Mouse (Mus musculus) frontal cortex, adult 2 months (tissue): Measurements from ENCODE around the gene Pm20d1. TPM values are rescaled to one million over a fixed set of nuclear protein-coding genes. Genes with fewer than 3 reads are reported as not detected.

Experiments used
- DNase-seq, 2 experiments: peaks; one replicate each; pipeline ENCODE4 v3.0.0; 2022; ENCODE audit warnings: low spot score in 1 of 2; ENCODE audit errors: extremely low spot score in 1 of 2
- polyA plus RNA-seq: library from polyadenylated mRNA; depleted of rRNA; stranded (reverse); fragments of >200 nt; gene quantifications from 2 replicates; pipeline ENCODE4 v1.2.3, GENCODE M21; 2012; rRNA removed

The Pm20d1 gene
- polyA plus RNA-seq: 2.3 and 2.5 TPM in 2 replicates

DNA sequence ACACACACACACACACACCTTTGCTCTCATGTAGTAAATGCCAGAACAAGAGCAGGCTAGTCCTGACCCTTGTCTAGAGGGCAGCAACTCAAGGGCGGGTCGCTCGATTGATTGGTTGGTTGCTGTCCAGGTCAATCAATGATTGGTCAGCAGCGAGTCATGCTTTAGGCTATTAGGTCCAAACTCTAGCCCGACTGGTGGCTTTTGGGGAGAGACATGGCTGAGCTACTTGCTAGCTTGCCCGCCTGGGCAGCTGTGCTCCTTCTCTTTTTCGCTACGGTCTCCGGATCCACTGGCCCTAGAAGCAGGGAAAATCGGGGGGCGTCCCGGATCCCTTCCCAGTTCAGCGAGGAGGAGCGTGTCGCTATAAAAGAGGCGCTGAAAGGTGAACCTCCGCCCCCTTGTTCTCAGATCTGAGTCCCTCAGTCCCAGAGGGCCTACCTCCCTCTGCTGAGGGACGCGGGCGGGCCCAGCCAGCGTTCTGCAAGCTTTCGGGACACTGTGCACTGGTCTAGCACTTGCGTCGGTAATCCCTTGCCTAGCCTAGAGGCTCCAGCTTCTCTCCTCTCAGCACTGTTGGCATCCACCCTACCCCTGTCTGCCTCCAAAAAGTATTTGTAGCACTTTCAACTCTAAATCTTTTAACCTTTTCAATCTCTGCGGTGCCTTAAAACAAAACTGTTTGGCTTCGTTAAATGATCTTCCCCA, at the start of gene Pm20d1:
TSS of gene Pm20d1 (plus strand) at position 180 of the 708 bp plus-strand sequence.
- DNase-seq: peak in 1 of 2 experiments; percentile 26

DNA sequence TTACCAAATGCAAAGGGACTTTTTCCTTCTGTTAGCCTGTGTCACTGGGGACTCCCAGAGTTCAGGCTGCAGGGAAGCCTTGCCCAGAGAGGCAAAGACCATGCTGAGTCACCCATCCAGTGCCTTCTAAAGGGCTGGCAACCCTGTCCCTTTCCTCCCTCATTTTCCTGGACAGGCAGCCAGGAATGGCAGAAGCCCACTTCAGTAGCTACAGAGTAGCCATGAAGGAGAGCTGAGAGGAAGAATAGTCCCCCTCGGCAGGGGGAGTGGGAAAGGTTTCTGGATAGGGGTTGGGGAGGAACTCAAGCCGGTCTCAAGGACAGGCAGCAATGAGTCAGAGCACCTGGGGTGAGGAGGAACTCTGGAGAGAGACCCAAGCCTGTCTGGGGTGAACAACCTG, 49.4 kb upstream of the Pm20d1 start:
- no peak for DNase-seq

DNA sequence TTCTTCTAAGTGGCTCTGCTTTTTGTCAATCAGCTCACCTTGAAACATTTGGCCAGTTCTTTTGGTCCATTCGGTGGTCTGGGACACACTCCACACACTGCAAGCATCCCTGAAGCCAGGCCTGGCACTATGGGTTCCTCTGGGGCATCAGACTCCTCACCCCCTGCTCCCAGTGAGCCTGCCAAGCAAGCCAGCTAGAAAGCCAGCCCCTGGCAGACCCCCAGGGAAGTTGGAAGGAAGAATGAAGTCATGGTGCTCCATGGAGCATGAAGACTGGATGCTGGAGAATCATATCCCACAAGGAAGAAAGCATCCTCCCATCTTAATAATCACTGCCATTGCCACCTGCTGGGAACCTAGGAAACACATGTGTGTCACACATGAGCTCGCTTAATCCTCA, 48.5 kb upstream of the Pm20d1 start:
- DNase-seq: no peak

DNA sequence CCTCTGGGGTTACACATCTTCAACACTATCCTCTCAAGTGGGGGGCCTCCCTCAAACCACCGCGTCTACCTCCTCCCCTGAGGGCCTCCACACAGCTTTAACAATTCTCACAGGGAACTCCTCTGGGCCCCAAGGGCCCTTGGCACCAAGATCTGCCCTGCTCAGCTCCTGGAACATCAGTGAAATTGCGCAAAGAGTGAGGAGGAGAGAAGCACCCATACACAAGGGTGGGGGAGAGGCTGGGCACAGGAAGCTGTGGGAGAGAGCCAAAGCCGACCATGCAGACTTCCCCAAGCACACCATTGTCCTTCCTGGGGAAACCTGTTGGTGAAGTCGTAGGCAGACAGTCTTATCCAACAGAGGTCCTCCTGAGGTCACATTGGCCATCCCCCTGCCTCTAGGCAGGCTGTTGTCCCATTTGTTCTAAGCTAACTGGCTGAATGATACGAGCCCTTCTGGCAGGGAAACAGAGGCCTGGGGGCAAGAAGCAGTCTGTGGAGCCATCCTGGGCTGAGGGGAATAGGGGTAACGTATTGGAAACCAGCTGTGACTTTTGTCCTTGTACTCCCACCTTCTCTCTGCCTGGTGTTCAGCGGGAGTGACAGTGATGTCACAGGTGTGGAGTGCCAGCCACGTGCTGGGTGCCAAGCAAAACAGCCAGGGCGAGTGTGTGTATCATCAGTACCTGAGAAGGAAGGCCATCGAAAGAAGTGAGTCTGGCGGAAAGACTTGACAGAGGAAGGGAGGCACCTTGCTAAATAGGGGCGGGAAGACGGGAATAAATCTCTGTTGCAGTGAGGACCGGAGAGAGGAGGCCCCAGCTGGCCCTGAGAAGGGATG, 47.3 kb upstream of the Pm20d1 start:
- DNase-seq: no peak

DNA sequence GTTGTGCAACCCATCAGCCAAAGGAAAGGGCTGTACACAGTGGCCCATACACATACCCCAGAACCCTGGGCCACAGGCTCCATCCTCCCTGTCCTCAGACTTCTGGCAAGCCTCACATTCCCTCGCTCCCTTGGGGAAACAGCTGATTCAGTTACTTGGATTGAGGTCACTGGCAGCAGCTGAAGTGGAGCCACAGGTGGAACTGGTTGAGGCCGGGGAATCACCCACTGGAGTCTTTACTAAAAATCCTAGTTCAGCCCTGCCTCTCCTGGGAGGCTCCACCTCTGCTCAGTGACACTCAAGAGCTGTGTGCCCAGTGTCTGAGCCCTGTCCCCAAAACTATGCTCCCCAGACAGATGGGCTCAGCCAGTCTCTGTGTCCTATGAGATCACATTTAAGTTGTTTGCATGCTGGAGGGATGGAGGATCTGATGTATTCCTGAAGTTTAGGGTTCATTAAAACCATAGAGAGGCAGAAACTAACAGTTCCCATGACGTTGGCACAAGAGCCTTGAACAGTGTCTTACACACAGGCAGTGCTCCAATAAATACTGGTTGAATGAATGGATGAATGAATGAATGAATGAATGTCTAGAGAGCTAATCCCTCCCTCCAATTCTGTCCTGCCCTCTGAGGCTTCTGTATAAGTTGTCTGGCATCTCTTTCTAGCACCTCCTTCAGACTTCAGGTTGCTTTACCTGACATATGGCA, 45.8 kb upstream of the Pm20d1 start:
- DNase-seq: no peak

DNA sequence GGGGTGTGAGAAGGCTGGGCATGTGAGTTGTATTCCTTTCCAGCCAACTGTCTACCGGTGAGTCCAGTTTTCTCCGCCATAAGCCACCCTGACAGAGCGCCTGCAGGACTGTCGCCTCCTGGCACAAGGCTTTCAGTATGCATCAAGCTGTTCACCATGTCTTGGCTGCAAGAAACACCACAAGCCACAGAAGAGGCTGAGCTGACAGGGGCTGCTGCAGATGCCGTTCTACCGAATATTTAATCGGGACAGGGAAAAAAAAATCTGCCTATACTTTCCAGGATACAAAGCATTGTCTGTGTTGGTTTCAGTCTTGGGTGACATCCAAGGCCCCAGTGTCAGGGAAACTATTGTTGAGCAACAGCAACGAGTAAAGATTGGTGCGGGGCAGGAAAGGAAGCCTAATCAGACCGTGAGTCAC, 45.3 kb upstream of the Pm20d1 start:
- no peak for DNase-seq

DNA sequence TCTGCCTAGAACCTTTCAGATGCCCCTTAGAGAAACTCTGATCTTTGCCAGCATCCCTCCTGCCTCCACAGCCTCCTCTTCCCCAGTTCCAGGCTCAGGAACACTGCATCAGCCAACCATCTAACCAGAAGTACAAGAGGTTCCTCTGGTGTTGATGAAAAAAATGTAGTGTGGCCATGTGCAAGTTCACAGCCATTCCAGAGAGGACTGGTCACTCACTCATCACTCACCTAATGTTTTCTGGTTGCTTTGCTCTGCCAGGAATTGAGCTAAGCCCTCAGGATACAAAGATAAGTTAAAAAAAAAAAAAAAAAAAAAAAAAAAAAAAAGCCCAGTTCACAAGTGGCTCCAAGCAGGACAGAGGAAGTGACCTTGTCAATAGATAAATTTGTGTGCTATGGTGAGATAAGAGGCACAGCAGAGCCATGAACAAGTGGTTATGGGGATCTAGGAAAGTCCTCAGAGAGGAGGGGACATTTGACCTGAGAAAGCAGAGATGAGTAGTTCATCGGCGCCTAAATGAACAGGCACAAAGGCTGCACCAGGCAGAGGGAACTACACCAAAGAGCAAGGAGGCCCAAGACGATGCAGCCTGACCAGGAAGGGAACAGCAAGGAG, 42.9 kb upstream of the Pm20d1 start:
- no peak for DNase-seq

DNA sequence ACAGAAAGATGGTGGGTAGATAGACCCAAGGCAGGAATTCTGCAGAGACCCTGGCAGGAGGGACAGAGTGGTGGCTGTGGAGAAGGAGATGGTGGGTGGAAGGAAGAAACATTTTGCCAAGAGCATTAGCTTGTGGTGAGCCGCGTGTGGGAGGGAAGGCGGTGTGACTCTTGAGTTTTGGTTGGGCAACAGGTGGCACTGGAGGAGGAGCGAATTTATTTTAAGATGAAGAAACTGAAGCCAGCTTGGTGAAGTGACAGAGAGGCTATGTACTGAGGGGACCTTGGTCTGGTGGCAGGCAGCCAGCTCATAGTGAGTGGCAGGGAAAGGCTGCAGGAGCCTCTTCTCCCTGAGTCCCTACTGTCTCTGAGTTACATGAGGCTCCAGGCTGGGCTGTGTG, 42.3 kb upstream of the Pm20d1 start:
- peak; percentile 76 to 81 for DNase-seq

DNA sequence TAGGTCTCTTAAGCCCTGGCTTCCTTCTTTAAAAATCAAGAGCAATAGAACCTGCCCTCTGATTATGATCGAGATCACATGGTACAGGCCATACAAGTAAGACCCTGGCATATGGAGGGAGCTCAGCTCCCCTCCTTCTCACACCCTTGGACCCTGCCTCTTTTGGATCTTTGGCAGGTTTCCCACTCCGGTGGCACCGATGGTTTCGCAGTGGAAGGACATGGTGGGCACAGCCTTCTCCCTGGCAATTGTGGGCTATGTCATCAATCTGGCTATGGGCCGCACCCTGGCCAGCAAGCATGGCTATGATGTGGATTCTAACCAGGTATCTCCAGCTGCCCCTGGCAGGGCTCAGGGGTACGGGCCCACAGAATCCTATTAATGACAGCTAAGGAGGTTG, 40.0 kb upstream of the Pm20d1 start:
- DNase-seq: no peak

DNA sequence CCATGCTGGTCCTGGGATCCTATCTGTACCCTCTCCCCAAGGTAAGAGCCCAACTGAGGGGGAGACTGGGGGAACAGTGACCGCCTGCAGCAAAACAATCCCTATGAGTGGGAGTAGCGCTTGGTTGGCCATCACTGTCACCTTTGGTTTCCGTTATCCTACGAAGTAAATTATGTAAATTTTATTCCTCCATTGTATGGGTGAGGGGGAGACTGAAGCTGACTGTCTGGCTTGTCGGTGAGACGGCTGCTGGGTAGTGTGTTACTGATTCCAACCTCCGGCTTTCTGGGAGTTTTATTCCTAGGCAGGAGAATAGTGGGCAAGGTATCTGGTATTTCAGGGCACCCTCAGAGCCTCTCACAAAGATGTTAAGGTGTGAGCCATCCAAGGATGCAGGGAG, 38.4 kb upstream of the Pm20d1 start:
- no peak for DNase-seq

DNA sequence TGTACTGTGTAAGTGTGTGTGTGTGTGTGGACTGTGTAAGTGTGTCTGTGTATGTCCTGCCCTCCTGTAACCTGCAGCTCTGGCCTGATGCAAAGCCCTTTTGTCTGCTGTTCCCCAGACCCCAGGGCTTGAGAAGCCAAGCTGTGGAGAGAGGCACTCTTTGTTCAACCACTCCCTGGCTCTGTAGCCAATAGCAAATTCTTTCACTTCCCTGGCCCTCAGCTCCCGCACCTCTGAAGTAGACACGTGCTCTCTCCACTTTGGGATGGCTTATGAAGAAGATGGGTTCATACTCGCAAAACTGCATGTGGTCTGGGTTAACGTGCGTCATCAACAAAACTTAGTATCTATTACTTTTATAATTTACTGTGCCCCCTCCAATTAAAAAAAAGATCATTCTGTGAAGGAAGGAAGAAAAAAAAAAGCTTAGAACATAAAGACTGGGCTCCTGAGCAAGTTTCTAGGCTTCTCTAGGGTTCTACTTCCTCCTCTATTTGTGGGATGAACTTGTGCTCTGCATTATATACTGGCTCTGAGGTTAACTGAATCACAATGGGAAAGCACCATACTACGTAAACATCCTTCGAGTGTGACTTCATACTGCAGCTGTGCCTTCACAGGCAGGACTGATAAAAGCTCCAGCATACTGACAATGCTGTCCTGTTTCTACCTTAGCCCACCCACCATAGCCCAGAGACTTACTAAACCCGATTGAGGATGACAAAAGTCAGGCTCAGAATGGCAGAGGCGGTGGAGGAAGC, 37.3 kb upstream of the Pm20d1 start:
- no peak for DNase-seq

DNA sequence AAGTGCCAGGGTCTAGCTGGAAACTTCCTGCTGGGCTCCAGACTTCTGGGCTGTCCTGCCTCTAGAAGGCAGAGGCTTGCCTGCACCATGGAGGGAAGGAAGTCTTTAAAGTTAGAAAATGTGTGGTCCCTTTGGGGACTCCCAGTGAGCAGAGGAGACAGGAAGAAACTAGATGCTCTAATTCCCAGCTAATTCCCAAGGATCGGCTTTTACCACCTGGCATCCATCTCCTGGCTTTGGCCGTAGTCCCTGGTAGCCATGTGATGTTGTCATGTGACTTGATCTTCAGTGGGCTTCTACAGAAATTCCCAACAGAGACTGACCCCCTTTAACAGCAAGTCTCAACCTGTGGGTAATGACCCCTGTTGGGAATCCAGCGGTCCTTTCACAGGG, 36.8 kb upstream of the Pm20d1 start:
- DNase-seq: no peak

DNA sequence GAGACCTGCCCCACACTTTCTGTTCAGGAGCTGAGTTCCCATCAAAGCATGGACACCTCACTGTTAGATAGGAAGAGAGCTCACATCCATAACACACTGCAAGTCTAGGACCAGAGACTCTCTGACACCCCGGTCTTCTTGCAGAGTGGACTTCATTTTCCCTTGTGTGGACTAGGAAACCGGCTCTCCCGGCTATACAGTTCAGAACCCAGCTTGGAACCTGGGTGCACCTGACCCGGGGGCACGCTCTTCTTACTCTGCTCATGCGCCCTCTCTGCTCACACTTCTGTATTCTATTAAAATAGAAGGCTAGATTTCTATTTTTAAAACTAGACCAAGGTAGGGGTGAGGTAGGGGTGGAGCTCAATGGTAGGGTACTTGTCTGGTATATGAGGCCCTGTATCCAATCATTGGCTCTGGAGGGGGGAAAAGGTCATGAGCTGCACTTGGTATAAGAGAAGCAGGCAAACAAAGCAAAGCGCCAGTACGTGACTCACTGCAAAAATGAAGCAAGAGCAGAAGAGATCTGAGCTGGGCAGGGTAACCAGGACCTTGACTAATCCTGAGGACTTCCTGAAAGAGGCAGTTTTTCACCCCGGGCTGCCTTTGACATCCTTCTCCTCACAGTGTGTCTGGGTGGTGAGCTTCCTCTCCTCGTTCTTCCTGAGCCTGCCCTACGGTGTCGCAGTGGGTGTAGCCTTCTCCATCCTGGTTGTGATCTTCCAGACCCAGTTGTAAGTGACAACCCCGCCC, 35.9 kb upstream of the Pm20d1 start:
- DNase-seq: no peak

DNA sequence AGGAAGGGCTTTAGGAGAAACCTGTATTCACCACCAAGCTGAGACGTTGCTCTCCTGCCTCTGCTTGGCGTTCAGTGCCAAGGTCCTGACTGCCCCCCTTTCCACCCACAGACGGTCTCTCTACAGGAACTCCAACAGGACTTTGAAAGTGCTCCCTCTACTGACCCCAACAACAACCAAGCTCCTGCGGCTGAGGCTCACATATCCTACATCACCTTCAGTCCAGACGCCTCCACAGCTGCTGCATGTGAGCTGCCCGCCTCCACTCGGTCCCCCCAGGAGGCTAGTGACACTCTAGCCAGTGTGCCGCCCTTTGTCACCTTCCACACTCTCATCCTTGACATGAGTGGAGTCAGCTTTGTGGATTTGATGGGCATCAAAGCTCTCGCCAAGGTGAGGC, 33.5 kb upstream of the Pm20d1 start:
- no peak for DNase-seq

DNA sequence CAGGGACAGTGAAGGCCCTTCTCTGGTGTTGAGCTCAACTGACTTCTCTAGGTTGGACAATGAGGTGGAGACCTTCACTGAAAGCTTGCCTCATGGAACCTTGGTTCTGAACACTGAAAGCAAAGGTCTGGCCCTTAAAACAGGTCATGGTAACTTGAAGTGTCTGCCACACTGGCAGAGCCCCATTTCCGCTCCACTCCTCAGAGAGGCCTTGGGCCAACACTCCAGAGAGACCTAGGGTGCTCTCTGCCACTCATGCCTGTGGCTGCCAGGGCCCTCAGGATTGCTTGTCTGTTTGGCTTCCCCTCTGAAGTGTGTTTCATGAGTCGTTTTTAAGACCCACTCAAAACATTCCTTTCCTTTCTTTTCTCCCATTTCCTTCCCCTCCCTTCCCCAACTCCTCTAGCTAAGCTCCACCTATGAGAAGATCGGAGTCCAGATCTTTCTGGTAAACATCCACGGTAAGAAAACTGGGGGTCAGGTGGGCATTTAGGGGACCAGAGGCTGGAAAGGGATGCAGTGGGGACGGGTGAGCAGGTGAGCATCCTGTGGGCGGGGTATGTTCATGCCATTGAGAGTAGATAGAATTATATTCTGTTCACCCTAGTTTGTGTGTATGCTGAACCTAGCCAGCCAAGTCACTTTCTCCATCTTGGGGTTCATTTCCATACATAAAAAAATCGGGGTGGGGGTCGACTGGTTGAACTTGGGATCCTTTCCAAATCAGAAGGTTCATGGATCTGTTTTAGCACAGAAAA, 32.4 kb upstream of the Pm20d1 start:
- no peak for DNase-seq

DNA sequence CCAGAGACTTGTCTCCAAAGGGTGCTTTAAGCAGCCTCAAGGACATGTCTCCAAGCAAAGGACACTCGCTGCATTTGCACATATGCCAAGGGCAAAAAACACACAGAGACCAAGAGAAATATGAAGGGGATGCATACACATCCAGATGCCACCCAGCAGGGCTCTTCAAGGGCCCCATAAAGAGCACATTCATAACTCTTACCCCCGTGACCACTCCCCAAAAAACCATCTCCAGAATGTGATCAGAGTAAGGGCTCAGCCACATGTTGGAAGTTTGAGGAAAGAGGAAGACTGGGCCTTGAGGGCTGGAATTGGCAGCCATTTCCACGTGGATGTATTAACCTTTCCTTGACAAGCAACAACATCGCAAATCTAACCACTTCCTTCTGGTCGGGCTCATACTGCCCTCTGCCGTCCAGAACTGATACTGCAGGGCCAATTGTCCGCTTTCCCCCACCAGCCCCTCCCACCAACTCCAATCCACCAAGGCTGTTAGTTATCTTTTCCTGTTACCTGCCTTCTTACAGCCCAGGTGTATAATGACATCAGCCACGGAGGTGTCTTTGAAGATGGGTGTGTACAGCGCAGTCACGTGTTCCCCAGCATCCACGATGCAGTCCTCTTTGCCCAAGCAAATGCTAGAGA, 31.7 kb upstream of the Pm20d1 start:
- DNase-seq: peak; percentile 37 to 91

DNA sequence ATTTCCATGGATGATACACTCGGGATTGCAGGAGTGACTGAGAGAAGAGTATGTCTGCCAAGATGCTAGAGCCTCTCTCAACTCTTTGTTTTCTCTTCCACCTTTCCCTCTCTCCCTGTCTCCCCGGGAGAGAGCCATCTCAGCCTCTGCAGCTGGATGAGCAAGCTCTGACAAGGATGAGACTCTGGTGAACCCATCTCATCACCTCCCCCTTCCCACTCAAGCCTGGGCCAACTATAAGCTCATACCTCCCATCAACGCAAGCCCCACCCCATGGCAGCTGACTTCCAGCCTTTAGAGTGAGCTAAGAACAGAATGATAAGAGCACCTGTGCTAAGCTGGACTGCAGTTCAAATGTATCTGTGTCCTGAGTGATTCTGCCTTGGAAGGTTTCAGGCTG, 27.9 kb upstream of the Pm20d1 start:
- DNase-seq: no peak

DNA sequence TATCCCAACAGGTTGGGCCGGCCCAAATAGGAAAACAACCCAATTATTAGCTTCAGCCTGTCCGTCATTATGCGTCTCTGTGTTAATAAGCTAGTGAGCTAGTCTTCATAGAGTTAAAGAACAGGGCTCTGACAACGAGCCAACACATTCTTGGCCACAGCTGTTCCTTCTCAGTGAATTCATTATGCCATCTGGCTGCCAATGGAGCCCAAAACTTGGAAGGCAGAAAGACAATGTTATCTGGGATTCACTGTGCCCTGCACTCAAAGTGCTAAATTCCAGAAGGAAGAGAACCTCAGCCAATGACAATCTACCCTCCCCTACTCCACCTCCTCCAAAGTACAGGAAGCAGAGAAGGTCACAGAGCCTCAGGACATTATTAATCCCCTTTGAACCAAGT, 26.5 kb upstream of the Pm20d1 start:
- peak; percentile 83 to 90 for DNase-seq
